Mouse (Mus musculus) adrenal gland, postnatal 4 days (tissue): ENCODE measurements around the gene Os9. TPM values are rescaled to one million over a fixed set of nuclear protein-coding genes. Genes with fewer than 3 reads are reported as not detected.

Source experiments
- DNase-seq, 2 experiments: peaks; one replicate each; pipeline ENCODE4 v3.0.0; 2021 to 2022; ENCODE audit warnings: low spot score in 2 of 2, mixed read lengths in 2 of 2
- total RNA-seq, 2 experiments: library from RNA; stranded (reverse); gene quantifications; 2 replicates each; pipeline ENCODE4 v1.2.3; 2021

Os9 gene
- total RNA-seq, 2 experiments from 2014 or later: 109 to 112 TPM

GRCm38 (mm10) chr10:127120301-127121065 lies 448 bp downstream of the Os9 start:
- DNase-seq: no peak

- no peak for DNase-seq
Measured at GRCm38 (mm10) chr10:127119229-127119628, 1.7 kb downstream of the Os9 start.

DNA sequence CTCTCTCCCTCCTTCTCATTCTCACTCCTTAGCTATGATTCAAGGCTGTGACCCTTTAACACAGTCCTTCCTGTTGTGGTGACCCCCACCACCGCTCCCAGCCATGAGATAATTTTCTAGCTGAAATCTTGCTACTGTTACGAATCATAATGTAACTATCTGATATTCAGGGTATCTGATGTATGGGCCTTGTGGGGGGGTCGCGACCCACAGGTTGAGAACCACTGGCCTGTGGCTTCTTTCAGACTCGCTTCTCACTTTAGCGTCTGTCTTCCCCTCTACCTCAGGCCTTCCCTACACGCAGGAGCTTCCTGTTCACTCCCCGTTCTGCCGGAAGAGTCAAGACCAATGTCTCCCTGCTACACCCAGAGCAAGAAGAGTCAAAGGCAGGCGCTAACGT lies 2.5 kb downstream of the Os9 start:
- DNase-seq: no peak

DNA sequence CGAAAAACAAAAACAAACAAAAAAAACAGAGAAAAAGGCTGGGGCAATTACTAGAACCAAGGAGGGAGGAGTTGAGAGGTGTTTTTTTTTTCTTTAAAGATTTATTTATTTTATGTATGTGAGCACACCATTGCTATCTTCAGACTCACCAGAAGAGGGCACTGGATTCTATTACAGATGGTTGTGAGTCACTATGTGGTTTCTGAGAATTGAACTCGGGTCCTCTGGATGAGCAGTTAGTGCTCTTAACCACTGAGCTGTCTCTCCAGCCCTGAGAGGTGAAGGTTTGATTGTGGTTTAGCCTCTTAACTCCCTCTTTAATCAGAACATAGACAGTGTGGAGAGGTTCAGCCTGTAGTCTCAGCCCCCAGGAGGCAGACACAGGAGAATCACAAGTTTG lies 5.9 kb downstream of the Os9 start:
- no peak for DNase-seq

GRCm38 (mm10) chr10:127114408-127114807 lies 6.5 kb downstream of the Os9 start:
- DNase-seq: no peak

DNA sequence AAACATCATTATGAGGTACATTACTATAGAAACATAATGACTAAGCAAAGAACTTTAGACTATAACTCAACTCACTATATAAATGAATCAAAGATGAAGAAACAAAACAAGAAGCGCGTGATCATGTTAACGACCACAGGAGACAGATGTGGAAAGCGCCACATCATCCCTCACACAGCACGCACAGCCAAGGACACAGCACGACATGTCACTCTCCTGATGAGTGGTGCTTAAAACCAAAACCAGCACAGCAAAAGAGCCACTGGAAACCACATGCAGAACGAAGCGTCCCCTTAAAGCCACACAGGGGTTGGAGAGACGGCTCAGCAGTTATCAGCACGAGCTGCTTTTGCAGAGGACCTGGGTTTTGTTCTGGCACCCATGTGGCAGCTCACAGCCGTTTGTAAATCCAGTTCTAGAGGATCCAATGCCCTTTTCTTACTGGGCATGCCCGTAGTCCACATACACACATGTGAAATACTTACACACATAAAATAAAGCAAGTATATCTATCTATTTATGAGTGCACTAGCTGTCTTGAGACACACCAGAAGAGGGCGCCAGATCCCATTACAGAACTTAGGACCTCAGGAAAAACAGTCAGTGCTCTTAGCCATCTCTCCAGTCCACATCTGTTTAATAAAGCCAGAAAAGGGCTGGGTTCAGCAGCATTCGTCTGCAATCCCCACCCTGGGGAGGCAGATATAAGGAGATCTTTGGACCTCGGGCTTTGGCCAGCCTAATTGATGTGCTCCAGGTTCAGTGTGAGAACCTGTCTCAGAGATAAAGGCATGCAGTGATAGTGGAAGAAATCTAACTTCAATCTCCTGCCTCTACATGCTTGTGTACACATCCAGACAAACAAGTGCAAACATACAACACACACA lies 9.7 kb downstream of the Os9 start:
- no peak for DNase-seq

GRCm38 (mm10) chr10:127108262-127108583 lies 12.7 kb downstream of the Os9 start:
- DNase-seq: no peak

GRCm38 (mm10) chr10:127107563-127108261 lies 13.2 kb downstream of the Os9 start:
- no peak for DNase-seq

GRCm38 (mm10) chr10:127103631-127104030 lies 17.3 kb downstream of the Os9 start:
- no peak for DNase-seq

GRCm38 (mm10) chr10:127101151-127101550 lies 19.8 kb downstream of the Os9 start:
- no peak for DNase-seq

- DNase-seq: no peak
Measured at GRCm38 (mm10) chr10:127100414-127100813, 20.5 kb downstream of the Os9 start.

DNA sequence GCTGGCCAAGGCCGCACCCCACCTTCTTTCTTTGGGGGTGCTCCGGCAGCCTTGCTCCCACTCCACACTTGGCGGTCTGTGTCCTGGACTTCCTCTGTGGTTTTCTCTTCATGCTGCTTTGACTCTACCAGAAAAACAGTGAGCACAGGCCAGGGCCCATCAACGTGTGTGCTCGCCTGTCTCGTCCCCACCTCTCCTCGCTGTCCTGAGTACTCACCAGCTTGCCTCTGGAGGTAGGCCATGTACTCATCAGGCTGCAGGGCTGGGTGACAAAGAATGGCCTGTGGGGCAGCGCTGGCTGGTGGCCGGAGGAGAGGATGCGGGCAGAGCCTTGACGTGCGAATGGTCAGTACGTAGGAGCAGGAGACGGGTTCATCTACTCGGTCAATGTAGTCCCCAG lies 21.1 kb downstream of the Os9 start:
- no peak for DNase-seq

DNA sequence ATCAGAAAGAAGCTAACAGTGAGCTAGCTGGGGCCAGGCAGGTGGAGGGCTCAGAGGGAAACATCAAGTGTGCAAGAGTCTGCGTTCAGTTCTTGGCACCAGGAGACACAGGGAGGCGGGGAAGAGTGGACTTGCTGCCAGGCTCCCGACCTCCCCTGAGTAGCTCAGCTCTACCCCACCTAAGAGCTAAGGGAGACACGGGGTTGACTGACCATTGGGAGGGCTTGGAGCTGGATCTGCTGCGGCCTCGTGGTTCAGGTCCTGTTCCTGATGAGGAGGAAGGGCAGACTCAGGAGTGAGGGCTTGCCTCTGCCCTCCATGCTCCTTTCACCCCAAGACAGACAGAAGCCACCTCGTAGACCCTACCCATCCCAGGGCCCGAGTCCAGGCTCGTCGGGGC lies 21.7 kb downstream of the Os9 start:
- DNase-seq: no peak

DNA sequence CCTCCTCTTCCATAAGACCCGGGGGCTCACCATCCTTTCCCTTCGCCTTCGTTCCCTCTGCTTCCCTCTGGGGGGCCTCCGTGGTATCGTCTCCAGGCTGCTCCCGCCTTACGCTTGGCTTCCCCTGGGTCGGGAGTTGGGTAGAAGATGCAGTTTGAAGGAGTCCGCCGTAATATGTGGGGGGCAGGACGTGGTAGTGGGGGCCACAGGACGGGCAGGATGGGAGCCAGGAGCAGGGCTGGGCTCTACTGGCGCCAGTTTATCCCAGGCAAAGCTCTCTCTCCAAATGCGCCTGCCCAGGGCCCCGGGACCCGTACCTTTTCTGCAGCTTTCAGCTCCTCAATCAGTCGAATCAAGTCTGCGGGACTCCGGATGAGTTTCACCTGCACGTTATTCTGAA lies 22.4 kb downstream of the Os9 start:
- no peak for DNase-seq

DNA sequence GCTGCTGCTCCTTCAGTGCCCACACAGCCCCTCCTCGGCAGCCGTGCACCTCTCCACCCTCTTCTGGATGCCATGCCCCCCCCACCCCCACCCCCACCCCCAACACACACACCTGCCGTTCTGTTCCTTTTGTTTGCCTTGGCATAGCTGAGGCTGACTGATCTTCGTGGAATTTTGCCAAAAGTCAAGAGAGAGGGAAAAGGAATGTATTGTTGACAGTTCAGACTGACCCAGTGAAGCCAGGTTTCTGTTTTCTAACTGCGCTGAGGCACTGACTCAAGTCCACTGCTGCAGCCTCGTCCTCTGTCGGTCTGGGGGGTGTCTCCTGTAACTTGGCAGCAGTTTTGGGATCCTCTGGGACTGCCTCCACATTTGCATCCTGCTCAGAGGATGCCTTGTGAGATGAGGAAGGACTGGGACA lies 26.5 kb downstream of the Os9 start:
- DNase-seq: no peak

GRCm38 (mm10) chr10:127092742-127093141 lies 28.2 kb downstream of the Os9 start:
- DNase-seq: no peak

DNA sequence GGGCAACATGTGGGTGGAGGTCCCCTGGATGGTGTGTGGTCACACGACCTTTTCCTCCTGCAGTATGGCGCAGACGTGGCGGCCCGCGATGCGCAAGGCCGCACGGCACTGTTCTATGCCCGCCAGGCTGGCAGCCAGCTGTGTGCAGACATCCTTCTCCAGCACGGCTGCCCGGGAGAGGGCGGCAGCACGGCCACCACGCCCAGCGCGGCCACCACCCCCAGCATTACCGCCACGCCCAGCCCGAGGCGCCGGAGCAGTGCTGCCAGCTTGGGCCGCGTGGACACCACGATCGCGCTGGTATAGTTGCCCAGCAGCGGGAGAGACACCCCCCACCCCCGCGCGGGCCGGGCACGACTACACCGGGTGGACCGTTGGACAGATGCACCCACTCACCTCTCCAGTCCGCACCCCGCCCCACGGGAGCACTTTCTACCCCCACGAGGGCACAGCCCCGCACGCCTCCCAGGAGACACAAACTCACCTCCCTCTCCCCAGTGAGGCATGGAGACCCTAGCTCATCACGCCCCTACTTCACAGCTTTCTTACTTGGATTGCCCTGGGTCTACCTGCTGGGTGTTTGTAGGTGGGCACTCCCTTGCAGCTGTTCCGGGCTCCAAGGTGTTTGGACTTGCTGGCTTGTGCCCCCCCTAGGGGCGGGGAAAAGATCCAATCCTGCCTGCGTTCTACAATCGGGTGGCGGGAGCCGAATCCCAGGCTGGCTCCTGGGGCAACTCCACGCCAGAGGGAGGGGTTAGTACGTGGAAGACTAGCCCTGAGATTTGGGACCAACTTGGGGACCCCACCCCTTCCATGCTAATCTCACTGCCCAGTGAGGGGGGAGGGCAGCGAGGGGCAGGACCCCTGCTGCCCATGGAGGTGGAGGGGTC lies 29.2 kb downstream of the Os9 start:
- DNase-seq: no peak

- DNase-seq: no peak
Measured at GRCm38 (mm10) chr10:127090560-127091411, 30.1 kb downstream of the Os9 start.

DNA sequence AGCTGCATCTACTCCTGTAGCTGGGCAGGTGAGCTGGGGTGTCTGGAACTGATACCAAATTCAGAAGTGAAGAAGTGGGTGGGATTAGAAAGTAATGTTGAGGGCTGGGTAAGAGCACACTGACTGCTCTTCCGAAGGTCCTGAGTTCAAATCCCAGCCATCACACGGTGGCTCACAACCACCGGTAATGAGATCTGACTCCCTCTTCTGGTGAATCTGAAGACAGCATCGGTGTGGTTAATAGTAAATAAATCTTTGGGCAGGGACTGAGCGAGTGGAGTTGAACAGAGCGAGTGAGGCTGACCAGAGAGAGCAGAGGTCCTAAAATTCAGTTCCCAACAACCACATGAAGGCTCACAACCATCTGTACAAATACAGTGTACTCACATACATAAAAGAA lies 35.3 kb downstream of the Os9 start:
- no peak for DNase-seq

DNA sequence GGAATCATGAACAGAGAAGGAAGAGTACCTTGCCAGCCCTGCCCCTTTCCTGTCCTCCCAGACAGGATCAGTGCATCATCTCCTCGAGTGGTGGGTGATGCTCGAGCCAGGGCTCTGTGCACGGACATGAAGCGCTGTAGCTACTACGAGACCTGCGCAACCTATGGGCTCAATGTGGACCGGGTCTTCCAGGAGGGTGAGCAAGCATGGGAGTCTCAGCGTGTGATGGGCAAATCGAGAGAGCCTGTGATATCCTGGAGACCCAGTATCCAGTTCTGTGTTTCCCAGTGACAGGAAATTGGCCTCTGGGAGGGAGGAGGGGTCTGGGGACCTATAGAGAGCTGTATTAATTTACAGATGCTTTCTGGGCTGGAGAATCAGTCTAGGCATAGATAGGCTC lies 35.9 kb downstream of the Os9 start:
- no peak for DNase-seq
